Mouse (Mus musculus) small intestine, adult 2 months (tissue): ENCODE results near the gene Abcc9. TPM values are rescaled to one million over a fixed set of nuclear protein-coding genes. Genes with fewer than 3 reads are reported as not detected.

Experiments
- H3K27ac ChIP-seq: fragments of 200-500 bp; 2 replicates; pipeline ENCODE4 v1.5.1; 2012; ENCODE audit warnings: low read depth, low read length, control low read depth, inconsistent platforms; ENCODE audit not compliant: insufficient read depth
- H3K27me3 ChIP-seq: fragments of 200-500 bp; 2 replicates; pipeline ENCODE4 v1.6.1; 2012; ENCODE audit warnings: mild to moderate bottlenecking, moderate library complexity, low read length, inconsistent platforms; ENCODE audit not compliant: control insufficient read depth, insufficient read depth
- H3K36me3 ChIP-seq: fragments of 200-500 bp; 2 replicates; pipeline ENCODE4 v1.6.1; 2012; ENCODE audit warnings: mild to moderate bottlenecking, low read length, control low read depth, inconsistent platforms; ENCODE audit not compliant: control insufficient read depth, insufficient read depth
- H3K4me1 ChIP-seq: fragments of 200-500 bp; 2 replicates; pipeline ENCODE4 v1.6.1; 2012; ENCODE audit warnings: low read length, inconsistent platforms, mixed read lengths; ENCODE audit not compliant: control insufficient read depth, insufficient read depth, insufficient read length
- H3K4me3 ChIP-seq: fragments of 200-500 bp; 2 replicates; pipeline ENCODE4 v1.5.1; 2012; ENCODE audit warnings: low read depth, mild to moderate bottlenecking, control low read depth, inconsistent platforms, low read length, moderate library complexity
- CTCF ChIP-seq: fragments of 200-500 bp; IDR thresholded peaks from 2 replicates; pipeline ENCODE4 v1.5.1; 2012; ENCODE audit warnings: low read depth, mild to moderate bottlenecking, control low read depth, inconsistent platforms, low read length, moderate library complexity, mixed read lengths; ENCODE audit not compliant: insufficient replicate concordance, insufficient read length; ENCODE audit errors: extremely low read depth
- POLR2A ChIP-seq: fragments of 200-500 bp; IDR thresholded peaks from 2 replicates; pipeline ENCODE4 v1.6.1; 2012; ENCODE audit warnings: low read depth, mild to moderate bottlenecking, control low read depth, inconsistent platforms, low read length, moderate library complexity
- WGBS: fragments of 180-500 bp; shearing (Covaris S2); methylation state at CpG from one replicate; pipeline ENCODE4 v1.1.7; 2018; 5-methylcytosine and 5-hydroxymethylcytosine counted together
- polyA plus RNA-seq: library from polyadenylated mRNA; depleted of rRNA; stranded (reverse); fragments of >200 nt; gene quantifications from 2 replicates; pipeline ENCODE4 v1.2.3, GENCODE M21; 2012; rRNA removed

Gene Abcc9
- polyA plus RNA-seq, 1 experiment, result 1.6 TPM

DNA sequence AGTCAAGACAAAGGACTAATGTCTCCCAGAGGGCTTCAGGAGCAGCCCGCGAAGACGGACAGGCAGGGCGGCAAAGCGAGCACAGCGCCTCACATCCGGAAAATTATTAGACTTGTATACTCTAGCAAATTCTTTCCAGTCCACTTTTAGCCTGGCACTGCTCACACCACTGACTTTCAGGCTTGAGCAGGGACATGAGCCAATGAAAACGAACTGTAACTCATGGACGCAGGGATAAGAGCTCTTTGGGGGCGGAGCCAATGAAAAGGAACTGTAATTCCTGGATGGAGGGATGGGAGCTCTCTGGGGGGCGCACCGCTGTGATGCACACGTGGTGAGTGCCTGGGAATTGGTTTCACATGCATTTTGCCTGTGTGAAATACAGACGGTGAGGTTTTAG, 157.0 kb downstream of the Abcc9 start:
- Histone ChIP-seq H3K4me1 (0 out of 2 replicates have a peak, but pooled peaks cover 1% of the 10 kb centered on the region), H3K27me3 (no peaks in the 10 kb centered on the region), H3K36me3 (no peaks in the 10 kb centered on the region), H3K4me3 (no peak overlapping the region), H3K27ac (no peak overlapping the region)
- no peak for TF ChIP-seq CTCF
- TF ChIP-seq POLR2A, result no peak
- 54% methylated on average over 14 of the region's 14 CpGs for WGBS

DNA sequence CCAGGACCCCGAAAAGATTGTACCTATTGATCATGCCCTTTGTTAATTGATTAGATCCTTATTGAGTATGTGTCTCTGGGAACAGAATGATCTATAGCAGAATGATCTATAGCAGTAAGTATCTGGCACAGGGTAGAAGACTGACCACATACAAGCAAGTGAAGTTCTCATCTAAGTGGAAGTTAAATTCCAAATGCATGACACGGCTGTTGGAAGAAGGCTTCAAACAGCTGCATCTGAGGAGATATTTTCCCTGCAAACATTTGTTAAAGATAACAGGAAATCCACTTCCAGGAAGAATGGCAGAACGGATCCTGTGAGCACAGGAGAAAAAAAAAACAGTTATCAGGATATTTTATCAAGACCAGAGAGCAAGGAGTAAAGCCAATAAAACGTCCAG, 158.5 kb downstream of the Abcc9 start:
- WGBS, result 35% methylated on average over 4 of the region's 4 CpGs
- H3K27me3 ChIP-seq, result no peaks in the 10 kb centered on the region

DNA sequence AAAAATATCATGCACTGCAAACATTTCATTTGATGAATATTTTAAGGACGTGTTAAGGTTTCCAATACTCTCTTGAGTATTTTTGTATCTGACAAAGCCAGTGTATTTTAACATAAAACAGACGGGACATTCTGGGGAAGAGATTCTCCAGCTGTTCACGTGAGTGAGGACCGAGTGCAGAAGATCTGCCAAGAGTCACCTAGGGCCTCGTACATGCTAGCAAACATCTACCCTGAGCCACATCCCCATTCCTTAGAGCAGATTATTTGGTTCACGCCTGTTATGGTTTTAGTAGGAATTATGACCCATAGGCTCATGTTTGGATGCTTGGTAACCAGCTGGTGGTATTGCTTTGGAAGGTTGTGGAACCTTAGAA, 159.3 kb downstream of the Abcc9 start:
- Histone ChIP-seq H3K27ac (no peak overlapping the region), H3K4me1 (0 out of 2 replicates have a peak, but pooled peaks cover 1% of the 10 kb centered on the region), H3K36me3 (no peaks in the 10 kb centered on the region), H3K4me3 (no peak overlapping the region), H3K27me3 (no peaks in the 10 kb centered on the region)
- WGBS, result 80% methylated on average over 6 of the region's 6 CpGs
- TF ChIP-seq POLR2A, result no peak
- no peak for TF ChIP-seq CTCF

More for the DNA sequence above, 158.5 kb downstream of the Abcc9 start:
- H3K27ac ChIP-seq, result no peak overlapping the region
- H3K4me1 ChIP-seq, result 0 out of 2 replicates have a peak, but pooled peaks cover 1% of the 10 kb centered on the region
- no peaks in the 10 kb centered on the region for H3K36me3 ChIP-seq
- no peak overlapping the region for H3K4me3 ChIP-seq
- TF ChIP-seq POLR2A, result no peak
- no peak for TF ChIP-seq CTCF

DNA sequence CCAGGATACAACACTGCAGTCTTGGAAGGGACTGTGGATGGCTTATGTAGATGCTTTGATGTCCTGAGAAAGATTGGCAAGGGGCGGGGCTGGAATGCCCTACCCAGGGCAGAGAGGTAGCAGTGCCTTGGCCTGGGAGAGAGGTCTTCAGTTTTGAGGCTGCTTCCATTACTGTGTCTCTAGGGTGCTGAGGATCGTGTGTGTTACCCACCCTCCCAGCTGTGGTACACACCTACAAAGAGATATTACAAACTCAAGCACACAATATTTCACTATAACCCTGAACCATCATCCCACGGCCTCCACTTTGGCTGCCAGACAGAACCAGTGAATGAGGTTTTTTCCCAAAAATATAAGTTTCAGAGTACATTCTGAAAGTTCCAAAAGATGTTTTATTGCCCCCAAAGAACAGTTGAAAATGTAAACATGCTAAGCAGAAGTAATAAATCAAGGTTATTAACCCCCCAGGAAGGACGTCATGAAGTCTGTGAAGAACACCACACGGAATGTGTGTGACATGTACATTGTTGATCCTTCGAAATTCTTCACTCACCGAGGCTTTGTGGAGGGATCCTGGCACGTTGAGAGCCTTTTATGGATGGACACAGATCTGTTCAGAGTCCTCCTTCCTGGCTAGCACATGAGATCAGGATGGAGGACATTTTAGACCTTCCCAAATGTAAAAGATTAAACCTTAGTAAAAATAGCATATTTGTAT, 159.9 kb downstream of the Abcc9 start:
- Histone ChIP-seq H3K27me3 (no peaks in the 10 kb centered on the region), H3K4me1 (0 out of 2 replicates have a peak, but pooled peaks cover 1% of the 10 kb centered on the region), H3K4me3 (no peak overlapping the region), H3K36me3 (no peaks in the 10 kb centered on the region), H3K27ac (no peak overlapping the region)
- 67% methylated on average over 8 of the region's 8 CpGs for WGBS
- TF ChIP-seq POLR2A, result no peak
- no peak for TF ChIP-seq CTCF

DNA sequence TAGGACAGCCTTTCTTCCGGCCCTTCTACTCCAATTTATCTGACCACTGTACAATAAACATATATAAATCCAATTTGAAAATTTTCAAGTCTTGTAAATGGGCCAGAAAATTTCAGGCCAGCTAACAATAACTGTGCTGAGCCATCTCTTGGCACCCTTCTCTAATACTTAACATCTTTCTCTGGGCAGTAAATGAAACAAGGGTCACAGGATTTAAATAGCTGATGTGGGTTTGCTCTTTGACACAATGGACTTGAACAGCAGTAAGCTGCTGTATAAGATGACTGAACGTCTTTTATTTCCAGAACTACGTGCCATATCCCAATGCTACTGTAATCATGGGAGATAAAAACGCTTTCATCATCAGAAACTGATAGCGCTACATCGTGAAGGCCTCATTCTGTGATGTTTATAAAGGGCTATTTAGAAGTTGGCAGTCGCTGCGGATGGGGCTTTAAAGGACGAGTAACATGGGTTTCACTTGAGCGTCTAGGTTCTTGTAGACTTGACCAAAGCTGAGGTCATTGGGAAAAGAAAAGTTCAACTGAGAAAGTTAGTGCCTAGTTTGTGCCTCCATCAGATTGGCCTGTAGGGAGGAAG, 161.5 kb downstream of the Abcc9 start:
- TF ChIP-seq CTCF (no peak), POLR2A (no peak)
- 40% methylated on average over 10 of the region's 10 CpGs for whole genome bisulfite sequencing
- Histone ChIP-seq H3K4me1 (0 out of 2 replicates have a peak, but pooled peaks cover 1% of the 10 kb centered on the region), H3K27ac (no peak overlapping the region), H3K4me3 (no peak overlapping the region), H3K27me3 (no peaks in the 10 kb centered on the region), H3K36me3 (no peaks in the 10 kb centered on the region)

DNA sequence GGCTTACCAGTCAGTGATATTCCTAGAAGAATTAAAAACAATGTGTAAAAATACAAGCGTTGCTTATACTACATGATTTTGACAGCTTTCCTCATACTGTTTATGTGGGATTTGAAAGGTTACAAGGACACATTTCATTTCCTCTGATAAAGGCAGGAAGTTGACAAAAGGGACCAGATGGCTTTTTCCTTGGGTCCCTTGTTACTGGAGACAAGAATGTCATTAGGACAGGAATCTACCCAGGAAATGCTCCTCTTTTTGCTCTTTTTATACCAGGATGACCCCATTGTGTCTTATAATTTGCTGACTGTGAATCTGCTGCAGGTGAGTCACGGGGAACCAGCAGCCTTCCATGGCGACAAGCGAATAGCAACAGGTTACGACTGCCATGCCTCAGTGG, 162.0 kb downstream of the Abcc9 start:
- Histone ChIP-seq H3K27me3 (no peaks in the 10 kb centered on the region), H3K36me3 (no peaks in the 10 kb centered on the region), H3K4me1 (0 out of 2 replicates have a peak, but pooled peaks cover 1% of the 10 kb centered on the region), H3K27ac (no peak overlapping the region), H3K4me3 (no peak overlapping the region)
- TF ChIP-seq CTCF, result no peak
- 83% methylated on average over 5 of the region's 5 CpGs for WGBS

DNA sequence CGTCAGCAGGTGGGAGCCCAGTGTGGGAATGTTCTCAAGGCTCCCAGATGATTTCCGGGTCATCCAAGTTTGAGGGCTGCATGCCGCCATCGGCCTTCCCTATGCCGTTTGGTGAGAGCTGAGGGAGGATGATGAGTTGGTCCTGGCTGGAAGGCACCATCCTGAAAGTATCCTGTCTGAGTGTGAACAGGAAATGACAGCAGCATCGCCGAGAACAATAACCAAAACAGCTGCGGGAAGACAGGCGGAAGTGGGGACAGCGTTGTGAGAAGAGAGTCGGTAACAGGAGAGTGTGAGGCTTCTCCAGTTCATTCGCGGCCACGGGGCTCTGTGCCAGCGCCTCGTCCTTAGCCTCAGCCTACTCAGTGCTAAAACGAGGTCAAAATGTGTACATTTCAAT, 163.6 kb downstream of the Abcc9 start:
- Histone ChIP-seq H3K36me3 (no peaks in the 10 kb centered on the region), H3K27me3 (no peaks in the 10 kb centered on the region), H3K4me3 (no peak overlapping the region), H3K4me1 (0 out of 2 replicates have a peak, but pooled peaks cover 1% of the 10 kb centered on the region), H3K27ac (no peak overlapping the region)
- WGBS, result 70% methylated on average over 17 of the region's 17 CpGs
- TF ChIP-seq POLR2A (no peak), CTCF (no peak)

Other genes with a start within 250 kb of the Abcc9 start
- gene Gys2, start 229.2 kb downstream of the Abcc9 start, polyA plus RNA-seq, result not detected in 2 replicates
- gene Ldhb, start 194.4 kb downstream of the Abcc9 start, polyA plus RNA-seq, result 10.4 and 15.4 TPM in 2 replicates
- 5.5 and 6.4 TPM in 2 replicates for gene Kcnj8, start 130.7 kb downstream of the Abcc9 start, polyA plus RNA-seq
- gene Cmas, start 54.4 kb upstream of the Abcc9 start, polyA plus RNA-seq, result 39.5 and 40.8 TPM in 2 replicates
- gene Sult6b2, start 102.2 kb upstream of the Abcc9 start, polyA plus RNA-seq, result 0.20 and 68.1 TPM in 2 replicates